Mouse (Mus musculus) heart, postnatal 0 days (tissue): ENCODE results near the gene Gipc1.

ENCODE experiments used
- CTCF ChIP-seq: IDR thresholded peaks from 2 replicates; pipeline ENCODE4 v1.5.1; 2016; ENCODE audit warnings: antibody characterized with exemption, control low read depth, low read depth
- EP300 ChIP-seq: IDR thresholded peaks from 2 replicates; pipeline ENCODE4 v1.6.1; 2016; ENCODE audit warnings: antibody characterized with exemption, low read depth

GRCm38 (mm10) chr8:83652030-83652743 lies at the start of gene Gipc1:
- TF ChIP-seq CTCF (no peak), EP300 (peak; percentile 88)
